Mouse (Mus musculus) gastrocnemius, postnatal 25 days (tissue): ENCODE measurements around the gene Camsap2. TPM values are rescaled to one million over a fixed set of nuclear protein-coding genes. Genes with fewer than 3 reads are reported as not detected.

Experiments
- DNase-seq: peaks from one replicate; pipeline ENCODE4 v3.0.0; 2022
- total RNA-seq, 2 experiments: library from RNA; stranded (reverse); gene quantifications; 1 replicate in 1 of 2; 2 replicates in 1 of 2; pipeline ENCODE4 v1.2.3; 2021

The Camsap2 gene
- total RNA-seq, 2 experiments from 2014 or later: 10.9 to 11.5 TPM

- no peak for DNase-seq
Observed at GRCm38 (mm10) chr1:136344281-136344680, 1.6 kb downstream of the Camsap2 start.

DNA sequence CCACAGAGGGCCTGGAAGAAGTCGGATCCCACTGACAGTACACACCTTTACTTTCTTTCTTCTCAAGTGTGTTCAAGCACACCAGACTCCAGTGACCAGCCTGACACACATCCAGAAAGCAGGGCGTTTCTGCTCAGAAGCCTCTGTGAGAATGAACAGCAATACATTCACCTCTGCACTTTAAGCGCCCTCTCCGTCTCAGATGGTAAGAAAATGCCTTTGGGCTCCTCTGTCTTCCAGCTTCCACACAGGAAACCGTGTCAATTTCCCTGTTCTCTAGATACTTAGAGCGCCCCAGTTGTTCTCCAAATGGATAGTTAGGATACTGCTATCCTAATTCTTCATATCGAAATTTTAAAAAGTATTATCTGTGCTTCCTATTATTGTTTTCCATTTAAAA lies 2.2 kb downstream of the Camsap2 start:
- no peak for DNase-seq

DNA sequence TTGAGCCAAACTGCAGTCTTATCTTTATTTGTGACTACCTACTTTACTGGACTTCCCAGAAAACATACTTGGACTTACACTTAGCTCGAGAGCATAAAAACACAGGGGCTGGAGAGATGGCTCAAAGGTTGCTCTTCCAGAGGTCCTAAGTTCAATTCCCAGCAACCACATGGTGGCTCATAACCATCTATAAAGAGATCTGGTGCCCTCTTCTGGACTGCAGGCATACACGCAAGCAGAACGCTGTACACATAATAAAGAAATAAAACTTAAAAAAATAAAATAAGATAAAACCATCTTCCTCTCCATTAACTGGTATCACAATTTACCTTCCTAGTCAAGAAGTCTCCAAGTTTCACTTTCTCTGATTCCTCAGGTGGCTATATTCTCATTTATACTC lies 5.4 kb downstream of the Camsap2 start:
- DNase-seq: no peak

- no peak for DNase-seq
Observed at GRCm38 (mm10) chr1:136334743-136335142, 11.2 kb downstream of the Camsap2 start.

DNA sequence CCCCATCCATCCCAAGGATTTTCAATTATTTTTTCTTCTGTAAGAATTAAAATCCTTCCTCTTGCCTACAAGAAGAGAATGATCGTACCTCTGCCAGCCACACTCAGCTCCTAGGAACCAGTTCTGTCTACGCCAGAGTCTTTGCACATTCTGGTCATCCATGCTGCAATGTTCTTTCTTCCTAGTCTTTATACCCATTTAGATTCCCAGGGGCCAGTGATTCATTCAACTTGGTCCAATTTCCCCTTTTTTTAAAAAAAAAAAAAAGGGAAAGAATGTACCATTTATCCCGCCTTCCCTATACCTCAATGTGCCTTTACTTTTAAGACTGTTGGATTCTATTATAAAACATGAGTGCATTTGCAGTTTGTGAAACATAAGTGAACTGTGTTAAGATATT lies 12.4 kb downstream of the Camsap2 start:
- no peak for DNase-seq

DNA sequence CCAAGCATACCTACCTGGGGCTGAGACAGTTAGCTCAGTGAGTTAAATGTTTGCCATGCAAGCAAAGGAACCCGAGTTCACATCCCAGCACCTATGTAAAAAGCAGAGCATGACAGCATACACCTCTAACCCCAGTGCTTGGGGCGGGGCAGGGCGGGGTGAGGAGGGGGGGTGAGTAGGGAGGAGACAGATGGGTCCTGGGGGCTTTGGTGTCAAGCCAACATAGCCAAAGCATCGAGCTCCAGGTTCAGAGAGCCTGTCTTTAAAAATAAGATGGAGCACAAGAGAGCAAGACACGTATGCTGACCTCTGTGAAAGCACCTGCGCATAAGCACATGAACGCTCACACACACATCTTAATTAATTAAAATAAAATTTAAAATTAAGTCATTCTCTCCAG lies 12.8 kb downstream of the Camsap2 start:
- no peak for DNase-seq

DNA sequence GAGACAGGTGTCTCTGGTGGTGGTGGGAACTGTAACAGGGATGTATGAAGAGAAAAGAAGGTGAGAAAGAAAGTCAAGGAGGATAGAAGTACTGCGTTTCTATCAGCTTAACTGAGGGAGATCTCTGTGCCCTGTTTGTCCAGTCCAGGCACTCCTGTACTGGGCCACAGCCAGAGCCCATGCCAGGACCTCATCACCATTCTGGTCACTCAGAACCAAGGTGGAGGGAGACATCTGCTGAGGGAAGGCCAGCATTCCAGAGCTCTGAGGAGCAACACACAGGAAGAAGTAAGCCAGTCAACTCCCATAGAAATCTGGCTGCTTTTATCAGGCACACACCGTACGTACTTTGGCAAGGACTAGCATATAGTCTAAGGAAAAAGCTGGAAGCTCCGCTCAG lies 14.1 kb downstream of the Camsap2 start:
- DNase-seq: no peak

- DNase-seq: no peak
Observed at GRCm38 (mm10) chr1:136329426-136329825, 16.5 kb downstream of the Camsap2 start.

DNA sequence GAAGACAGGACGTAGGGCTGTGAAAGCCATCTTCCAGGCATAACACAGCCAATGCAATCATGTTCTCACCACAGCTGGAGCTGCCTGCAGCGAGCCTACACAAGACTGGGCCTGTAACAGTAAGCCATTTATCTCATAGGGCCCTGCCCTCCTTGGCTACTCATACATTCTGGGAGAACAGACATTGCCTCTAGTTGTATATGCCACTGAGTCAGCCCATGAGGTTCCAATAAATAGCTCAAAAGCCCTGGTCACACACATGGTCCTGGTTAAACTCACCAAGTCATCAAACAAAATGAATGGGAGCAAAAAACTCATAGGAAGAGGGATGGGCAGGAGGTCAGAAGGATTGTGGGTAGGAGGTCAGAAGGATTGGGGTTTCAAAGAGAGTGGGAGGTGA lies 17.3 kb downstream of the Camsap2 start:
- no peak for DNase-seq

DNA sequence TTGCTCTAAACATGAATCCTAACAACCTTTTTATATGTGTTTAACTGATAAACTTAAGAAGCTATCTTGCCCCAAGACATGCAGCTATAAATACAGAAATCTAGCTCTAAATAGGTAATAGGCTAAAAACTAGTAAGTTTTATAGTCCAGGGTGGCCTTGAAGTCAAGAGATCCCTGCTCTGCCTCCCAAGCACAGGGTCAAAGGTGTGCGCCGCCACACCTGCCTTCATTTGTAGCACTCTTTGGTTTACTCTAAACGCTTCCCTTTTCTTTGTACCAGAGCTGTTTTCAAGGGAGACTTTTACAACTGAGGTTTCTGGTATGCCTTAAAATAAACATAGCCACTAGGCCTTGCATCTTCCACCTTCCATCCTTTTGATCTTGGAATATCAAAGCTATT lies 18.3 kb downstream of the Camsap2 start:
- no peak for DNase-seq

DNA sequence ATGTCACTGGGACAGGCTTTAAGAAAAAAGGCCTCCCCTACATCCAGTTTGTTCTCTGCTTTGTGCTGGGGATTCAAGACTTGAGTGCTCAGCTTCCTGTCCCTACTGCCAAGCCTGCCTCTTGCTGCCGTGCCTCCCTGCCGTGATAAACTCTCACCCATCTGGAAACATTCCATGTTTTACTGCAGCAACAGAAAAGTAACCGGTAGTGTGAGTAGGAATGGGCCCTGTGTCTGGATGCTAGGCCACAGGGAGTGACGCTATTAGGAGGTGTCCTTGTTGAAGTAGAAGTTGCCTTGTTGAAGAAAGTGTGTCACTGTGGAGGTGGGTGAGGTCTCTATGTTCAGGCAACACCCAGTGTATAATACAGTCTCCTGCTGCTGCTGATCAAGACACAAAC lies 20.0 kb downstream of the Camsap2 start:
- no peak for DNase-seq

DNA sequence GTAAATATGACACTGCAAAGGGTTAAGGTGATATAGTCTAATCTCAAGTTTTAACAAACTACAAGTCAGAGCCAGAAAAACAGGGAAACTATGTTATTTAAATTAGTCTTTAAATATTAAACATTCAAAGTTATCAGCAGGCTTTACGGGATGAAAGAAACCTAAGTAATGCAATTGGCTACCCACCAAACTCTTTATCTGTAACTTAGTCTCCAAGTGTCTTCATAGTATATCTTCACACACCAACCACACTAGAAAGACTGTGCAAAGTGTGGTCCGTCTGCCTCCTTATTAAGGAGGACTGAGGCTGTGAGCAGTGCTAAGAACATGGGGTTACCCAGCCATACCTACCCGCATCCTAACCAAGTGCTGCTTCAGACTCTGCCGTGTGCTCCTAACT lies 23.6 kb downstream of the Camsap2 start:
- DNase-seq: no peak

DNA sequence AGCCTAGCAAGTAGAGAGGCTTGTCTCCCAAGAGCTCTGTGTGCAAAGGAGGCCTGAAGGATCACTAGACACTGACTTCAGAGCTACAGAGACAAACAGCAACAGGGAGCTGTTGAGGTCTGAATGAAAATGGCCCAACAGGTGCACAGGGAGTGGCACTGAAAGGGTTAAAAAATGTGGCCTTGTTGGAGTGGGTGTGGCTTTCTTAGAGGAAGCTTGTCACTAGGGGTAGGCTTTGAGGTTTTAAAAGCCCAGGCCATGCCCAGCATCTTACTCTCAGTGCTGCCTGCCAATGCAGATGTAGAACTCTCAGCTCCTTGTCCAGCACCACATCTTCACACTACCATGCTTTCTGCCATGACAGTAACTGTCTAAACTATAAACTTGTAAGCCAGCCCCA lies 29.6 kb downstream of the Camsap2 start:
- no peak for DNase-seq

DNA sequence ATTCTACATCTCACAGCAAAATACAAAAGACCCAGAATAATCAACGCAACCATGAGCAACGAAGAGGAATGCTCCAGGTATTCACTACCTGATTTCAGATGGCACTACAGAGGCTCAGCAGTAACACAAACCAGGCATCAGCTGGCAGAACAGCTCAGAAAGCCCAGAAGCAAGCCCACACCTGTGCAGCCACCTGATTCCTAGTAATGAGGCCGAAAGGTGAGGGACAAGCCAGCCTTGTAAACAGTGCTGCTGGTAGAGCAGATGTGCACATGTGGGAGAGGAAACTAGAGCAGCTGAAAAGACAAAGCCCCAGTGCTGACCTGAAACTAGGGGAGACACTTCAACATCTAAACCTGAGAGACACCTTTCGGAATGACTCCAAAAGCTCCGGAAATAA lies 36.7 kb downstream of the Camsap2 start:
- DNase-seq: no peak

- DNase-seq: no peak
Observed at GRCm38 (mm10) chr1:136306424-136306823, 39.5 kb downstream of the Camsap2 start.

DNA sequence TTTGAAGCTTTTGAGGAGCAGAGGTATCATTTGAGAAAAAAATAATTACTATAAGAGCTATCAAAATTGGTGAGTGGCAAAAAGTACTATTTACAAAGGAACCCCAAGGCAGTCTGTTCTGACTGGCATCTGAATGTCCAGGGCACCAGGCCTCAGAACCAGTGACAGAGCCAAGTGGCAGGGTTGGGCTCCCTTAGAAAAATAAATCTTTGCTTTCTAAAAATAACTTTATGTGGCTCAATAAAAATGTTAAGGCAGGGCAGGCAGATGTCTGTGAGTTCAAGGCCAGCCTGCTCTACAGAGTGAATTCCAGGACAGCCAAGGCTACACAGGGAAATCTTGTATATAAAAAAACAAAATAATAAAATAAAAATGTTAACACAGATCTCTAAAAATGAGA lies 51.9 kb downstream of the Camsap2 start:
- DNase-seq: no peak

GRCm38 (mm10) chr1:136289803-136290202 lies 56.1 kb downstream of the Camsap2 start:
- no peak for DNase-seq

GRCm38 (mm10) chr1:136277366-136277765 lies 68.5 kb downstream of the Camsap2 start:
- DNase-seq: no peak

DNA sequence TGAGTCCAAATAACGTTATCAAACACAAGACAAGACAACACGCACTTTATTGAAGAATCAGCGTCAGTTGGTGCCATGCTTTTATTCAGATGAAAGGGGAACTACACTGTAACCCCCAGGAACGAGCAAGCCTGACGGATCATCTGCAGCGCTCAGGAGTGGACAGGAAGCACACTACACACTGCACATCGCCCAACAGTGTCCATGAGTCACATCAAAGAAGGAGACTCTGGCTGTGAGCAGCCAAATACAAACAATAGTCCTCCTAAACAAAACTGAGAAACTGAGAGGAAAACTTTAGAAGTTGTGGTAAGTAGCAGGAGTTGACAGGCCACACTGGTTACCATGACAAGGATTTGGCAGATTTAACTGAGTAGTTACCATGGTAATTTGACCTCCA lies 77.7 kb downstream of the Camsap2 start:
- DNase-seq: no peak

DNA sequence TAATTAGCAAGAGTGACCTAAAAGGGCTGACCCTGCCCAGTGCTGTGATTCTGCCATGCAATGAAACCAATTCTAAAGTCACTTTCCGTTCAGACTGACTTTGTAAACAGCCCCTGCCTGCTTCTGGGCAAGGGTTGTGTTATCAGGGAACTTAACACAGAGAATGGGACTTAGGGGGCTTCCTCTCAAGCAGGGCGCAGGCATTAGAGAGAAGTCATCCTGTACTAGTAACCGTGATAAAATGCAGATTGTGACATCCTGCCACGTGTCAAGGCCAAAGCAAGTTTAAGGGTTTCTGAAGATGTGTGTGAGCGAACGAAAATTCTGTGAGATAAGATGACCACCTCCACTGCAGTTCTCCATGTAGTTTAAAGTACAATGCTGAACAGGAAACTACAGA lies 79.8 kb downstream of the Camsap2 start:
- DNase-seq: no peak

DNA sequence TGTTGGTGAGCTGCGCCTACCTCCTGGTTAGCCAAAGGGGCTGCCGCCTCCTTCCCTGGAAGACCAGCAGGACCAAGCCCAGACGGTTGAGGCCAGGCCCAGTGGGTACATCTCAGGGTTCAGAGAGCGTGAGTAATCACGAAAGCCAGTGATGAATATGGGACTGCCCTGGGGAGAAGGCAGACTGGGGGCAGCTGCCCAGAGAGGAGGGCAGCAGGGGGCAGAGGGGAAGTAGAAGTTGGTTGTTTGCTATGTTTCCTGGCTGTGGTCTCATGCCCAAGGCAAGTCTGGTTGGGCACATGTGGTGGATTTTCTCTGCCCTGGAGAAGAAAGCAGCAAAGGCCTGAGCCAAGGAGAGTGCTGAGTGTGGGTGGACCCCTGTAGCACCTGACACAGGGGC lies 82.5 kb downstream of the Camsap2 start:
- DNase-seq: no peak

DNA sequence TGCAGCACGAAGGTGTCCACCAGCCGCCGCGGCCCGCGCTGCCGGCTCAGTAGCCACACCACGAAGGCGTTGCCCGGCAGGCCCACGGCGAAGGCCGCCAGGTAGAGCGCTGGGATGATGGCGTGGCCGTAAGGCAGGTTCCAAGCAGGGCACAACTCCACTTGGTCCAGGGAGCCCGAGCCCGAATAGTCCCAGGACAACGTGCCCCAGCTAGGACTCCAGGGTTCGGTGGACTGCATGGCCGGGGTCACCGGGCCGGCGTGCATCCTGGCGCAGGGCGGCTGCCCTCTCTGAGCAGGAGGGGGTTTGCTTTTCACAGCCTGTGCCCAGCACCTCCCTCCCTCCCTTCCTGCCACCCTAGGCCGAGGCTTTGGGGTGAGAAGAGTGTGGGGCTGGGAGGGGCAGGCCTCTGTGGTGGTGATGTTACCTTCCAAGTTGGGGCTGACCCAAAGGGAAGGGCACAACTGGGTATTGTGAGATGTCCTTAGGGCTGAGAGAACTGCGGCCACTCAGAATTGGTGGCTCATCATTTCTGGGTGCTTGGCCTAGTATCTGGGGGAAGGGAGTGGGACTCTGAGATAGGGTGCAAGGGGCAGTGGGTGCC lies 85.2 kb downstream of the Camsap2 start, which contains the start of gene Gpr25:
Gene Gpr25, minus strand, starts transcription at position 239 of the 604 bp plus-strand sequence.
- DNase-seq: no peak

DNA sequence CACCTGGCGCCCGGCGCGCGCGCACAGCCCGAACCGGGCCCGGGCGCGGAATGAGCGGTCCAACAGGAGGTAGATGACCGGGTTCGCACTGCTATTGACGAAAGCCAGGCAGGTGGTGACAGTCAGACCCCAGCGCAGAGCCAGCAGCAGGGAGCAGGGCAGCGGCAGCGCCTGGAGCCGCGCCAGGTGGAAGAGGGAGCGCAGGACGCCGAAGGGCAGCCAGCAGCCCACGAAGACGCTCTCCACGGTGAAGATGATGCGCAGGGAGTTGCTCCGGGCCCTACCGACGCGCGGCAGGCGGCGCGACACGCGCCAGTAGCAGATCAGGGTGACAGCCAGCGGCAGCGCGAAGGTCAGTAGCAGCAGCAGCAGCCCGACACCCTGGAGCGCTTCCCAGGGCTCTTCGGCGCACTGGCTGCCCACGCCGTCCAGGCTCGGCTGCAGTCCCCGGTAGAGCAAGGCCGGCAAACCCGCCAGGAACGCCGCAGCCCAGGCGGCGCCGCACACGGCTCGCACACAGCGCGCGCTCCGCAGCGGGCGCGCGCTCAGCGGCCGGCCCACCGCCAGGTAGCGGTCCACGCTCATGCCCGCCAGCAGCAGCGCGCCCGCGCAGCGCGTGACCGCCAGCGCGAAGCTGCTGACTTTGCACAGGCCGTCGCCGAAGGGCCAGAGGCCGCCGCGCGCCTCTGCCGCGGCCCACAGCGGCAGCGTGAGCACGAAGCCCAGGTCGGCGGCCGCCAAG lies 85.8 kb downstream of the Camsap2 start:
- DNase-seq: peak; percentile 81

- no peak for DNase-seq
Observed at GRCm38 (mm10) chr1:136259543-136259892, 86.4 kb downstream of the Camsap2 start.
